Mouse (Mus musculus) hindbrain, embryonic 12.5 days (tissue): Measurements from ENCODE around the gene Btbd9. TPM values are rescaled to one million over a fixed set of nuclear protein-coding genes. Genes with fewer than 3 reads are reported as not detected.

Experiments
- ATAC-seq: fragments of 200-750 bp; cut with Nextera tagmentation; 2 replicates; pipeline ENCODE4 v1.8.0; 2017; ENCODE audit warnings: moderate TSS enrichment; ENCODE audit not compliant: low FRiP score
- H3K27ac ChIP-seq: fragments of 300-500 bp; sonication (generic); 2 replicates; pipeline ENCODE4 v1.5.1; 2016; ENCODE audit warnings: mild to moderate bottlenecking
- H3K27me3 ChIP-seq: fragments of 300-500 bp; sonication (generic); 2 replicates; pipeline ENCODE4 v1.6.1; 2016; ENCODE audit warnings: mild to moderate bottlenecking
- H3K36me3 ChIP-seq: fragments of 300-500 bp; sonication (generic); 2 replicates; pipeline ENCODE4 v1.6.1; 2016; ENCODE audit warnings: mild to moderate bottlenecking
- H3K4me1 ChIP-seq: fragments of 300-500 bp; sonication (generic); 2 replicates; pipeline ENCODE4 v1.6.1; 2016
- H3K4me2 ChIP-seq: fragments of 300-500 bp; sonication (generic); replicated peaks from 2 replicates; pipeline ENCODE4 v1.6.1; 2016; ENCODE audit warnings: mild to moderate bottlenecking
- H3K4me3 ChIP-seq: fragments of 300-500 bp; sonication (generic); 2 replicates; pipeline ENCODE4 v1.5.1; 2016; ENCODE audit warnings: mild to moderate bottlenecking
- H3K9ac ChIP-seq: fragments of 300-500 bp; sonication (generic); 2 replicates; pipeline ENCODE4 v1.6.1; 2016; ENCODE audit warnings: mild to moderate bottlenecking, moderate library complexity
- H3K9me3 ChIP-seq: fragments of 300-500 bp; sonication (generic); replicated peaks from 2 replicates; pipeline ENCODE4 v1.6.1; 2016; ENCODE audit warnings: mild to moderate bottlenecking
- WGBS: fragments of 180-500 bp; shearing (Covaris S2); methylation state at CpG from one replicate; pipeline ENCODE4 v1.1.7; 2016; 5-methylcytosine and 5-hydroxymethylcytosine counted together
- polyA plus RNA-seq: library from polyadenylated mRNA; unstranded; fragments of >200 nt; fragmentation: Nextera tagmentation; extraction: Ambion mirVana; gene quantifications from 2 replicates; pipeline ENCODE4 v1.2.1, GENCODE M21; 2016

Btbd9 gene
- polyA plus RNA-seq, 1 experiment from 2014 or later: 106 TPM

GRCm38 (mm10) chr17:30570971-30571370, 5.3 kb downstream of the Btbd9 start:
- H3K27me3 ChIP-seq: no peaks in the 10 kb centered on the region
- no peak overlapping the region for H3K27ac ChIP-seq
- H3K4me2 ChIP-seq: no peak overlapping the region
- H3K4me3 ChIP-seq: no peak overlapping the region
- H3K9me3 ChIP-seq: no peaks in the 10 kb centered on the region
- H3K9ac ChIP-seq: no peak overlapping the region
- peaks cover 14% of the 10 kb centered on the region for H3K4me1 ChIP-seq
- no peaks in the 10 kb centered on the region for H3K36me3 ChIP-seq
- ATAC-seq: no peak
- 79% methylated on average over 3 of the region's 3 CpGs for WGBS

- 64% methylated on average over 8 of the region's 8 CpGs for WGBS
- no peaks in the 10 kb centered on the region for H3K27me3 ChIP-seq
- no peak overlapping the region for H3K9ac ChIP-seq
- no peaks in the 10 kb centered on the region for H3K9me3 ChIP-seq
- H3K4me2 ChIP-seq: no peak overlapping the region
- no peak overlapping the region for H3K4me3 ChIP-seq
- no peak for ATAC-seq
- H3K4me1 ChIP-seq: peaks cover 12% of the 10 kb centered on the region
- no peaks in the 10 kb centered on the region for H3K36me3 ChIP-seq
- no peak overlapping the region for H3K27ac ChIP-seq
Observed at GRCm38 (mm10) chr17:30570173-30570572, 6.1 kb downstream of the Btbd9 start.

DNA sequence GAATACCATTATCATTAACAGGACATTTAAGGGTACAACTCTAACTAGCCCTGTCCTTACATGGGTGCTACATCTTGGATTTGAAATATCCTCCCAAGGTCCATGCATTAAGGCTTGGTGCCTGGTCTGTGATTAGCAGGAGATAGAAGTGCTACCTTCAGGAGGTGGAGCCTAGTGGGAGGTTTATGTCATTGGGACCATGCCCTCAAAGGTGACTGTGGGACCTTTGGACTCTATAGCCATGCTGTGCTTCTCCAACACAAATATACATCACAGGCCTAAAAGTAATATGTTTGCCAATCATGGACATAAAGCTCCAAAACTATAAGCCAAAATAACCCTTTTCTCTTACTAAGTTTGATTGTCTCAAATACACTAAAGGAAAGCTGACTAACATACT, 7.8 kb downstream of the Btbd9 start:
- no peak for ATAC-seq
- no peaks in the 10 kb centered on the region for H3K9me3 ChIP-seq
- no peak overlapping the region for H3K4me3 ChIP-seq
- no peaks in the 10 kb centered on the region for H3K27me3 ChIP-seq
- no peaks in the 10 kb centered on the region for H3K36me3 ChIP-seq
- H3K9ac ChIP-seq: no peak overlapping the region
- no peak overlapping the region for H3K27ac ChIP-seq
- H3K4me1 ChIP-seq: peaks cover 3% of the 10 kb centered on the region; the same call in 1 of the 2 replicates
- no peak overlapping the region for H3K4me2 ChIP-seq

- Histone ChIP-seq H3K4me3 (no peak overlapping the region), H3K27me3 (no peaks in the 10 kb centered on the region), H3K27ac (no peak overlapping the region), H3K4me1 (peaks cover under 1% of the 10 kb centered on the region; the same call in 1 of the 2 replicates), H3K4me2 (no peak overlapping the region), H3K36me3 (no peaks in the 10 kb centered on the region), H3K9me3 (no peaks in the 10 kb centered on the region), H3K9ac (no peak overlapping the region)
- 83% methylated on average over 7 of the region's 7 CpGs for WGBS
- ATAC-seq: no peak
Observed at GRCm38 (mm10) chr17:30564971-30565370, 11.3 kb downstream of the Btbd9 start.

DNA sequence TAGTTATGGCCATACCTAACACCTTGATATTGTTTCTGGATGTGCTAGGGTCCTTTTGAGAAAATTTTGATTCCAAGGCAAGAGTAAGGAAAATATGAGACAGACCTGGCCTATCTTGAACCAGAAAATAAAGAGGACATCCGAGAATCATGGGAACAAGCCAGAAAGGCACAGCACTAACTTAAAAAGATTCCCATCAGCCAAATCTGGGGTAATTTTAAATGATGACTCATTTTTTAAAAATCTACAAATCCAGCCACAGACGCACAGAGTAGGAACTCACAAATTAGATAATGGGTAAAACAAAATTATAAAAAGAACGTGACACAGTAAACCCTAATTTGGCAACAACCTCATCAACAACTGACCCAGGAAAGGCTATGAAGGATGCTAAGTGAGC, 11.9 kb downstream of the Btbd9 start:
- Histone ChIP-seq H3K4me2 (no peak overlapping the region), H3K27me3 (no peaks in the 10 kb centered on the region), H3K4me1 (no peaks in the 10 kb centered on the region), H3K36me3 (no peaks in the 10 kb centered on the region), H3K27ac (no peak overlapping the region), H3K9ac (no peak overlapping the region), H3K9me3 (no peaks in the 10 kb centered on the region), H3K4me3 (no peak overlapping the region)
- WGBS: 93% methylated on average over 3 of the region's 3 CpGs
- no peak for ATAC-seq

DNA sequence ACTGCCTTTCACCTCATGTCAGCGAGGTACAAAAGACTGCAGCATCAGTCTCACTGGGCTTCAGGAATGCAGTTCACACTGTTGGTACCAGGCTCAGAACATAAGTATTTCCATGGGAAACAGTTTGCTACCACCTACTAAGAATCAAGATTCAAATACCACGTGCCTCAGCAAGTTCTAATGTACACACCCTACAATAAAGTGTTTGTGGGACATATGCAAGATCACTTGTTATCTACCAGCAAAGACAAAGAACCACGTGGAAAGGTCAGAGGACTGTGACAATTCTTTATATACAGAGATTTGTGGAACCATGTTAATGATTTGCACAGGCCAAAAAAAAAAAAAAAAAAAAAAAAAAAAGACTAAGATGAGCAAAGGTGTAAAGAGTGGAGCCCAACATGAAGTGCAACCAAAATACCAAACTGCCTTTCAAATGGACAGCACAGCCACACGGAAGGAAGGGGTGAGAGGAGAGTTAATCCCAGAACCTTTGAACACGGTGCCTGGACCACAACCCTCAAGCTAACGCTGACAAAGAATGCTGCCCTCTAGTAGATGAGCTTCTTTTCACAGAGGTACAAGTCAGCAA, 12.7 kb downstream of the Btbd9 start:
- H3K36me3 ChIP-seq: no peaks in the 10 kb centered on the region
- 82% methylated on average over 6 of the region's 6 CpGs for WGBS
- no peak overlapping the region for H3K9ac ChIP-seq
- no peak for ATAC-seq
- H3K4me2 ChIP-seq: no peak overlapping the region
- H3K9me3 ChIP-seq: no peaks in the 10 kb centered on the region
- H3K4me1 ChIP-seq: no peaks in the 10 kb centered on the region
- H3K27me3 ChIP-seq: no peaks in the 10 kb centered on the region
- no peak overlapping the region for H3K4me3 ChIP-seq
- no peak overlapping the region for H3K27ac ChIP-seq

- no peaks in the 10 kb centered on the region for H3K9me3 ChIP-seq
- no peak overlapping the region for H3K27ac ChIP-seq
- ATAC-seq: no peak
- H3K9ac ChIP-seq: no peak overlapping the region
- no peak overlapping the region for H3K4me3 ChIP-seq
- WGBS: 90% methylated on average over 2 of the region's 2 CpGs
- no peaks in the 10 kb centered on the region for H3K4me1 ChIP-seq
- no peaks in the 10 kb centered on the region for H3K27me3 ChIP-seq
- no peak overlapping the region for H3K4me2 ChIP-seq
- H3K36me3 ChIP-seq: no peaks in the 10 kb centered on the region
Observed at GRCm38 (mm10) chr17:30562770-30563169, 13.5 kb downstream of the Btbd9 start.

- ATAC-seq: no peak
- Histone ChIP-seq H3K36me3 (no peaks in the 10 kb centered on the region), H3K27ac (no peak overlapping the region), H3K9ac (no peak overlapping the region), H3K4me3 (no peak overlapping the region), H3K9me3 (no peaks in the 10 kb centered on the region), H3K4me1 (no peaks in the 10 kb centered on the region), H3K4me2 (no peak overlapping the region), H3K27me3 (no peaks in the 10 kb centered on the region)
- WGBS: 38% methylated on average over 3 of the region's 3 CpGs
Observed at GRCm38 (mm10) chr17:30559536-30559935, 16.8 kb downstream of the Btbd9 start.

- Histone ChIP-seq H3K27ac (no peak overlapping the region), H3K4me2 (no peak overlapping the region), H3K9ac (no peak overlapping the region), H3K4me3 (no peak overlapping the region), H3K4me1 (no peaks in the 10 kb centered on the region), H3K27me3 (no peaks in the 10 kb centered on the region), H3K36me3 (no peaks in the 10 kb centered on the region), H3K9me3 (no peaks in the 10 kb centered on the region)
- no peak for ATAC-seq
- 85% methylated on average over 2 of the region's 2 CpGs for WGBS
Observed at GRCm38 (mm10) chr17:30558623-30559022, 17.7 kb downstream of the Btbd9 start.

DNA sequence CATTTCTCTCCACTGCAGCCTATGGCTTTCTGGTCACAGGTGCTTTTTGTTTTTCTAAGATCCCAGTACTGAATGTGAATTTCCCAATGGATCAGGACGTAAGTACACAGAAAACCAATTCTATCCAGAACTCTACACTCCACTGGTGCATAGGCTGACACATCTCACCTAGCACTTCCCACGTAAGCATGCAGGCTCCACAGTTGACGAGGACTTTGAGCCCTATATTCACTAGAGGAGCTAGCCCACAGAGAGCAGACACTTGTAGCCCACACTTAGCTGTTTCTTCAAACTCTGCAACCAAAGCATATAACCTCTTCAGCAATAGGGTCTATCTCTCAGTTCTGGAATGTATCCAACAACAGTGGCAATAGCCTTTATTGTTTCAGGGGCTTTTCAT, 19.8 kb downstream of the Btbd9 start:
- Histone ChIP-seq H3K9me3 (no peaks in the 10 kb centered on the region), H3K27me3 (no peaks in the 10 kb centered on the region), H3K27ac (no peak overlapping the region), H3K9ac (no peak overlapping the region), H3K4me1 (no peaks in the 10 kb centered on the region), H3K4me2 (no peak overlapping the region), H3K36me3 (no peaks in the 10 kb centered on the region), H3K4me3 (no peak overlapping the region)
- ATAC-seq: no peak
- WGBS: 83% methylated on average over 3 of the region's 3 CpGs

DNA sequence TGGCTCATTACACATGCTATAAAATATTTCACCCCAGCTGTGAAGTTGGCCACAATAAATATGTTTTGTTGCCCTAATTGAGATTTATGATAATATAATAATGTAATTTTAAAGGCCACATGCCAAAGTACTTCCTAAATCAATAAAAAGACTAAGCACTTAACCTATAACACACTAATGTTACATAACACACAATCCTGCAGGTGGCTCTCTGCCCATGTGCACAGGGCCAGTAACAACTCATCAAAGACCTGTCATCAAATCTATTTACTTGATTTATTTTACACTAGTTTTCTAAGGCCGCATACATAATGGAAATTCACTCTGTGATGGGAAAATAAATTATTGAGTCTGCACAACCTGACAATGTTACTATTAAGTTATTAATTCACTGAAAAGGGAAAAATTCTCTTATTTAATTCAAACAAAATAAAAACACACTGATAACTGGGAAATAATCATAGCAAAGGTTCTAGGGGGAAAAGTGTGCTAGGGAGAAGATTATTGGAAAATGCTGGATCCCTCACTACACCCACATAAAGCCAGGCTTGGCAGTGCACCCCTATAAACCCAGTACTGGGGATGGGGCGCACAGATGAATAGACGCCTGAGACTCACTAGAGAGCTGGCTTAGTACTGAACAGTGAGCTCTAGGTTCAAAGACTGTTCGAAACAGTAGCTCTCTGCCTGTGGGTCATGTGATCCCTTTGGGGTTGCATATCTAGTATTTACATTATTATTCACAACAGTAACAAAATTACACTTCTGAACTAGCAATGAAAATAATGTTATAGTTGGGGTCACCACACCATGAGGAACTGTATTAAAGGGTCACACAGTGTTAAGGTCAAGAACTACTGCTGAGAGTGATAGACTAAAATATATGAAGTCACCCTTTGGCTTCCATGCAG, 23.0 kb downstream of the Btbd9 start:
- H3K27me3 ChIP-seq: no peaks in the 10 kb centered on the region
- H3K27ac ChIP-seq: no peak overlapping the region
- no peaks in the 10 kb centered on the region for H3K9me3 ChIP-seq
- H3K4me1 ChIP-seq: peaks cover 7% of the 10 kb centered on the region; the same call in 1 of the 2 replicates
- no peak overlapping the region for H3K9ac ChIP-seq
- no peak for ATAC-seq
- H3K36me3 ChIP-seq: no peaks in the 10 kb centered on the region
- no peak overlapping the region for H3K4me2 ChIP-seq
- no peak overlapping the region for H3K4me3 ChIP-seq
- 85% methylated on average over 4 of the region's 4 CpGs for WGBS

DNA sequence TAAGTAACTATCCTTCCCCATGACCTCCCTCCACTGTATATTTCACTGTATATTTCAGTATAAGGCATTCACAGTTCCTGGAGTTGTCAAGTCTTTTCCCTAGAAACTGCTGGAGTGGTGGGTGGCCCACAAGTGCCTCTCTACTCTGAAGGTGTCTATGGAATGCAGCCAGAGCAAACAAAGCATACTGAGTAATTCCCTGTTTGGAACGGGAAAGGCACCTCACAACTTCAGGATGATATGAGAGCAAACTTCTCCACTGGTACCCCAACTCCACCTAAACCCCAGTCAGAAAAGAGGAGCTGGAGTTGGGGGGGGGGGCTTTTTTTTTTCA, 25.5 kb downstream of the Btbd9 start:
- Histone ChIP-seq H3K4me1 (peaks cover 13% of the 10 kb centered on the region; the same call in 1 of the 2 replicates), H3K27ac (no peak overlapping the region), H3K4me2 (no peak overlapping the region), H3K36me3 (no peaks in the 10 kb centered on the region), H3K9ac (no peak overlapping the region), H3K4me3 (no peak overlapping the region), H3K27me3 (no peaks in the 10 kb centered on the region), H3K9me3 (no peaks in the 10 kb centered on the region)
- 35% methylated on average over 1 of the region's 1 CpGs for WGBS
- no peak for ATAC-seq
